Mouse (Mus musculus) liver, embryonic 14.5 days (tissue): ENCODE data around the gene Alox8.

Source experiments
- CTCF ChIP-seq: IDR thresholded peaks from 2 replicates; pipeline ENCODE4 v1.5.1; 2016; ENCODE audit warnings: antibody characterized with exemption, low read depth, control low read depth
- EP300 ChIP-seq: IDR thresholded peaks from 2 replicates; pipeline ENCODE4 v1.6.1; 2016; ENCODE audit warnings: antibody characterized with exemption, low read depth

DNA sequence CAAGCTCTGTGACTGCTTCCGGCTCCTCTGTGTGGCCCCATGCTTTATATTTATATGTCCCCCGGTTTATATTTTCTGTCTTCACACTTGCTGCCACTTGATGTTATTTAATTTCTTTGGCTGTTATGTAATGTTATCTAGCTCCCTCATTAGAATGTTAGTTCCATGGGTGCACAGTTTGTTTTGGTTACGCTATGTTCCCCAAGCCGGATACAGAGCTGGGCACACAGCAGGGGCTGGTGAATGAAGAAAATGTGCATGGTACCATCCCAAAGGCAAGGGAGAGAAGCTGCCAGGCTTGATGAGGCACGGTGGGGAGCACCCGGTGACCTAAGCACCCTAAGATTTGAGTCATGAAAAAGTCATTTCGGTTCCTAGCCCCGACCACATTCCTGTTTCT, 43.8 kb downstream of the Alox8 start:
- TF ChIP-seq CTCF: no peak
- TF ChIP-seq EP300: no peak
